Mouse (Mus musculus) spleen, adult 2 months (tissue): ENCODE measurements around the gene Ndufa8. TPM values are rescaled to one million over a fixed set of nuclear protein-coding genes. Genes with fewer than 3 reads are reported as not detected.

ENCODE experiments used
- DNase-seq, 2 experiments: peaks; one replicate each; pipeline versions ENCODE4 v3.0.0 to v3.0.0-alpha.2; 2012 to 2021; ENCODE audit warnings: low spot score in 2 of 2, low read depth in 1 of 2
- H3K27ac ChIP-seq: fragments of 200-500 bp; 2 replicates; pipeline ENCODE4 v1.5.1; 2012; ENCODE audit warnings: low read length, inconsistent platforms; ENCODE audit not compliant: insufficient read depth
- H3K27me3 ChIP-seq: fragments of 200-500 bp; 2 replicates; pipeline ENCODE4 v1.6.1; 2012; ENCODE audit warnings: mild to moderate bottlenecking, moderate library complexity, low read length, inconsistent platforms; ENCODE audit not compliant: control insufficient read depth, insufficient read depth
- H3K36me3 ChIP-seq: fragments of 200-500 bp; 2 replicates; pipeline ENCODE4 v1.6.1; 2012; ENCODE audit warnings: mild to moderate bottlenecking, low read length, inconsistent platforms; ENCODE audit not compliant: control insufficient read depth, insufficient read depth
- H3K4me1 ChIP-seq: fragments of 200-500 bp; 2 replicates; pipeline ENCODE4 v1.6.1; 2011; ENCODE audit warnings: inconsistent platforms; ENCODE audit not compliant: control insufficient read depth, insufficient read depth, insufficient read length
- H3K4me3 ChIP-seq: fragments of 200-500 bp; 2 replicates; pipeline ENCODE4 v1.5.1; 2011; ENCODE audit warnings: mild to moderate bottlenecking, inconsistent platforms; ENCODE audit not compliant: insufficient read depth, insufficient read length; ENCODE audit errors: extremely low read depth
- CTCF ChIP-seq: fragments of 200-500 bp; IDR thresholded peaks from 2 replicates; pipeline ENCODE4 v1.5.1; 2011; ENCODE audit warnings: mild to moderate bottlenecking, inconsistent platforms; ENCODE audit not compliant: insufficient read depth, insufficient read length, insufficient replicate concordance; ENCODE audit errors: extremely low read depth
- POLR2A ChIP-seq: fragments of 200-500 bp; IDR thresholded peaks from 2 replicates; pipeline ENCODE4 v1.6.1; 2011; ENCODE audit warnings: low read depth, low read length, inconsistent platforms
- WGBS: fragments of 180-500 bp; shearing (Covaris S2); methylation state at CpG from one replicate; pipeline ENCODE4 v1.1.7; 2018; 5-methylcytosine and 5-hydroxymethylcytosine counted together
- polyA plus RNA-seq: library from polyadenylated mRNA; depleted of rRNA; stranded (reverse); fragments of >200 nt; gene quantifications from 2 replicates; pipeline ENCODE4 v1.2.3, GENCODE M21; 2012; rRNA removed

The Ndufa8 gene
- polyA plus RNA-seq, 1 experiment, result 28.5 TPM

DNA sequence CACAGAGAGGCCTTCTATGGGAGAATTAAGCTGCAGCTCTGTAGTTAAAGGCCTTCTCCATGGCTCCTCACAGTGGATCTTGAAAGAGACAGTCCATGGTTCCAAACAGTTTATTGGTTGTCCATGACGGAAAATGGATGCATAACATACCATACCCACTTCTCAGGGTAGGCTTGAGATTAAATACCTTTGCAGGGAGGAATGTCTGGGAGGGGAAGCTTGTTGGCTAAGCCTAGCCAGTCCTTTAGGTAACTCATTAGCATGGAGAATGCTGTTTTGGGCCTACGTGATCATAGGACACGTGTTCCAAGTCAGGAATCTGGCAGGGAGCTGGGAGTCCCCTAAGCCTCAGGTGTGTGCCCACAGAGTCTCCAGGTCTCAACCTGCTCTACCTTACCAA lies 56.9 kb downstream of the Ndufa8 start:
- WGBS, result 92% methylated on average over 3 of the region's 3 CpGs
- H3K4me1 ChIP-seq, result no peaks in the 10 kb centered on the region
- DNase-seq, result no peak
- TF ChIP-seq POLR2A, result no peak
- TF ChIP-seq CTCF, result no peak
- H3K27ac ChIP-seq, result no peak overlapping the region
- no peaks in the 10 kb centered on the region for H3K36me3 ChIP-seq
- no peak overlapping the region for H3K4me3 ChIP-seq
- H3K27me3 ChIP-seq, result no peaks in the 10 kb centered on the region; the same call in 1 of the 2 replicates

Other genes starting within 250 kb of the Ndufa8 start
- 1.3 and 2.0 TPM in 2 replicates for gene Ttll11, start 69.5 kb downstream of the Ndufa8 start, polyA plus RNA-seq
- gene Morn5, start 52 bp upstream of the Ndufa8 start, polyA plus RNA-seq, result not detected in 2 replicates
- gene Lhx6, start 56.0 kb upstream of the Ndufa8 start, polyA plus RNA-seq, result 0.71 and 0.79 TPM in 2 replicates
- gene Mrrf, start 87.0 kb upstream of the Ndufa8 start, polyA plus RNA-seq, result 13.4 and 14.2 TPM in 2 replicates
- 5.5 and 6.1 TPM in 2 replicates for gene Rbm18, start 87.4 kb upstream of the Ndufa8 start, polyA plus RNA-seq
- gene Ptgs1, start 181.0 kb upstream of the Ndufa8 start, polyA plus RNA-seq, result 44.4 and 45.2 TPM in 2 replicates